Mouse (Mus musculus) gastrocnemius, postnatal 36 days (tissue): ENCODE results near the gene Vmn1r203. TPM values are rescaled to one million over a fixed set of nuclear protein-coding genes. Genes with fewer than 3 reads are reported as not detected.
"Not testable (repeated sequence)": the region's sequence is repeated elsewhere in the genome, so short reads cannot be mapped to it uniquely, and the experiment has no call there.

ENCODE experiments used
- DNase-seq, 2 experiments: peaks; one replicate each; pipeline ENCODE4 v3.0.0; 2022
- intact Hi-C: fragments of 180-260 bp; cut with DNase I; formaldehyde crosslinking; loops from one replicate; pipeline ENCODE4 v1.15.1; 2025
- long read RNA-seq, 2 experiments: library from polyadenylated mRNA; stranded (forward); transcript quantifications; one replicate each; pipeline ENCODE4 v2.0.0; 2021
- total RNA-seq, 2 experiments: library from RNA; stranded (reverse); gene quantifications; 2 replicates each; pipeline ENCODE4 v1.2.3; 2021

Gene Vmn1r203
- not detected for total RNA-seq
- long read RNA-seq, experiment 1: 0 reads
- long read RNA-seq, experiment 2: 0 reads

DNA sequence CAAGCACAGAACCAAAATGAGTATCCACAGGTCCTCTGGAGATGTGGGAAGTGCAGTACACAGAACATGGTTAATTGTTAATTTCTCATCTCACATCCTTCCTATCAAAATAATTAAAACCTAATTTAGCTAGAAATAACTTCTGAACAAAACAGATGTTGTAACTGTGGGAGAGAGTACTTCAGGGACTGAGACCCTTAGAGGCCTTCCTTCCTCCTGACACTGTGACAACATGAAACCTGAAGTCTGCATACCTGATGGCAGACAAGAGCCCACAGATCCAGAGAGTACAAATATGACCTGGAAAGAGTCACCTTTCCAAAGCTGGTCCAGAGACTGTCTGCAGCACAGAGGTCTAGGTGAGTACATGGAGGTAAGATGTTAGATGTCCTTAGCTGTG, at the start of gene Vmn1r203:
TSS of gene Vmn1r203 (plus strand) at position 301 of the 400 bp plus-strand sequence.
- no peak for DNase-seq
- intact Hi-C loops: no loop called here

DNA sequence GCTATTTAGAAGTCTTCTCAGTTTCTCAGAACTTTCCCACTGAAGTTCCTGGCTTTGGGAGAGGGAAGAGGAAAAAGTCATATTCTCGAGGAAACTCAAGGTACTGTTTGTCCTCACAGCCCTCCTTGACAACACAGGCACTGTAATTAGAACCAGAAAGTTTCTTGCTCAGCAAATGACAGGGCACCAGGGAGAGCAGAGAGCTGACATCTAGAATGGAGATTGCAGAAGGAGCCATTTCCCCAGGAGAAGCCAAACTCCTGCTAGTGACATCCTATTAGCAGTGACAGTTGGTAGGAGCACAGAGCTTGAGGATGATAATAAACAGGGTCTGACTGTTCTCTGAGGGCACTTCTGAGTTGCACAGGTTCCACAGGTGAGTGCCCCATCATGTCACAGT, 46.3 kb upstream of the Vmn1r203 start, which contains the start of gene Vmn1r201:
TSS of gene Vmn1r201 (plus strand) at position 301 of the 400 bp plus-strand sequence.
- intact Hi-C loops: no loop called here
- no peak for DNase-seq

DNA sequence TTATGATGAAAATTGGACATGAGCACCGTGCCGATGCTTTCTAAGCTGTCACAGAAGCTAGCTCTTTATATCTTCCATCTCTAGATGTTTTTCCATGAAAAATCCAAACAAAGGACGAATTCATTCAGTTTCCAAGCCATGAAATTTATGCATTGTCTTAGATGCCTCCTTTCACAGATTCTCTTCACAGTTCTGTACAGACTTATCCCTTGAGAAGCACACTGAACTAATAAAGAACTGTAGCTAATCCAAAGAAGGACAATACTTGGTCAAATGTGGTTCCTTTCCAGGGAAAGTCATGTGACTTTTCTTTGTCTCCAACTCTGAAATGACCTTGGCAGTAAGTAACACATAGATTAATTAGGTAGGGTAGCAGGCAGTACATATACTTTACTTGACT, 15.5 kb upstream of the Vmn1r203 start:
- intact Hi-C loops: no loop called here
- DNase-seq: no peak

DNA sequence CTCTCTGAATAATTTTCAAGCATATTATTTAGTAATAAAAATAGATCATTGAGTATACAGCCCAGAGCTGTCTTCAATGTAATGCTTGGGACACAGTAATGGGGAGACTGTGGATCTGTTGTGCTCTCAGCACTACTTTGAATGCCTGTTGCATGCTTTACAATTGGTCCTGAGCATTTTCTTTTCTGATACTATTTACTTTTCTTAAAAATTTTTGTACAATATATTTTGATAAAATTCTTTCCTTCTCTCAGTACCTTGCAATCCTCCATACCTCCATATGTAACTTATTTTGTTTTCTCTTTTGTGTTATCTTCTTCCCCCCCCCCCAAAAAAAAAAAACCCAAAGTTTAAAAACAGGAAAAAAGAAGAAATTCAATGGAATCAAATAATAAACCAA, 12.6 kb upstream of the Vmn1r203 start, which contains the start of gene Vmn1r202:
TSS of gene Vmn1r202 (minus strand) at position 101 of the 400 bp plus-strand sequence.
- intact Hi-C loops: no loop called here
- no peak for DNase-seq

DNA sequence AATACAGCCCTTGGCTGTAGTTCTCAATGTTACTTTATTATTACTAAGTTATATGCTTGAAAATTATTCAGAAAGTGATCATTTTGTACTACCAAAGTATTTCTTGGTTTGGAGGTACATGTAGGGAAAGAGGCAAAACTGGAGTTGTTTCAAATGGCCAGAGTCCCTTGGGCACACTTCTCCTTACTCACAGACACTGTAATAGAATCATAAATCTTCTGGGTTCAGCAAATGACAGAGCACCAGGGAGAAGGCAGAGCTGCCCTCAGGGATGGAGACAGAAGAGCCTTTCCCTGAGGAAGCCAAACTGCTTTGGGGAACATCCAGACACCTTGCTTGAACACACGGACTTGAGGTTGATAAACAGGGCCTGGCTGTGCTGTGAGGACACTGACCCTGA, 35.0 kb downstream of the Vmn1r203 start, which contains the start of gene Vmn1r204:
TSS of gene Vmn1r204 (plus strand) at position 301 of the 400 bp plus-strand sequence.
- DNase-seq, intact Hi-C loops: not testable (repeated sequence)

GRCm38 (mm10) chr13:22574911-22575310, 57.0 kb downstream of the Vmn1r203 start:
- DNase-seq, intact Hi-C loops: not testable (repeated sequence)

Other genes starting within 250 kb of the Vmn1r203 start
- gene Vmn1r195, start 247.6 kb upstream of the Vmn1r203 start, total RNA-seq: not detected
- not detected for gene Vmn1r196, start 228.2 kb upstream of the Vmn1r203 start, total RNA-seq
- not detected for gene Vmn1r197, start 193.5 kb upstream of the Vmn1r203 start, total RNA-seq
- gene Vmn1r198, start 167.8 kb upstream of the Vmn1r203 start, total RNA-seq: not detected
- gene Vmn1r199, start 138.3 kb upstream of the Vmn1r203 start, total RNA-seq: not detected
- not detected for gene Vmn1r200, start 127.7 kb upstream of the Vmn1r203 start, total RNA-seq
- not detected for gene Vmn1r201, start 46.2 kb upstream of the Vmn1r203 start, total RNA-seq
- not detected for gene Vmn1r202, start 12.7 kb upstream of the Vmn1r203 start, total RNA-seq
- not detected for gene Vmn1r204, start 35.1 kb downstream of the Vmn1r203 start, total RNA-seq
- gene Vmn1r205, start 74.9 kb downstream of the Vmn1r203 start, total RNA-seq: not detected
- gene Vmn1r206, start 106.1 kb downstream of the Vmn1r203 start, total RNA-seq: not detected
- gene Vmn1r207-ps, start 211.5 kb downstream of the Vmn1r203 start, total RNA-seq: not detected